Mouse (Mus musculus) cerebellum, adult 9-10 months (tissue): ENCODE results near the gene Ccdc82.

Experiments used
- DNase-seq: peaks from one replicate; pipeline ENCODE4 v3.0.0; 2022

The Ccdc82 gene

DNA sequence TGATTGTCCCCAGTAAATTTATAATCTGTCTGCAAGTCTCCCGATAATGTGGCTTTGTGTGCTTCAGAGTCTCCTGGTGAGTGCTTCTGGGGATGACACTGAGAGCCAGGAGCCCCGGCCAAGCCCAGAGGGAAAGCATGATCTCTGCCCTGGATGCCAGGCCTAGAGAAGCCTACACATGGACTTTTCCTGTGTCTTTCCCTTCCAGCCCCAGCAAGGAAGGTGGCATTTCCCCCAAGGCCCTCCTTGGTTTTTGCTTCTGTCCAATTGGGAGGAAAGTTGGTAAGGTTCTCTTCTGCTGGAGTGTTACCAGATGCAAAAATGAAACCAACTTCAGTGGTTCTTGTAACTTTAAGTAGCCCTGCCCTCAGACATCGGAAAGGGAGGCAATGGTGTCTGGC, 53.3 kb downstream of the Ccdc82 start:
- DNase-seq: no peak

GRCm38 (mm10) chr9:13300891-13301782, 54.4 kb downstream of the Ccdc82 start:
- DNase-seq: no peak

GRCm38 (mm10) chr9:13302183-13302825, 55.5 kb downstream of the Ccdc82 start:
- DNase-seq: no peak

- no peak for DNase-seq
Observed at GRCm38 (mm10) chr9:13303099-13303771, 56.5 kb downstream of the Ccdc82 start.

GRCm38 (mm10) chr9:13303976-13304375, 57.2 kb downstream of the Ccdc82 start:
- no peak for DNase-seq

DNA sequence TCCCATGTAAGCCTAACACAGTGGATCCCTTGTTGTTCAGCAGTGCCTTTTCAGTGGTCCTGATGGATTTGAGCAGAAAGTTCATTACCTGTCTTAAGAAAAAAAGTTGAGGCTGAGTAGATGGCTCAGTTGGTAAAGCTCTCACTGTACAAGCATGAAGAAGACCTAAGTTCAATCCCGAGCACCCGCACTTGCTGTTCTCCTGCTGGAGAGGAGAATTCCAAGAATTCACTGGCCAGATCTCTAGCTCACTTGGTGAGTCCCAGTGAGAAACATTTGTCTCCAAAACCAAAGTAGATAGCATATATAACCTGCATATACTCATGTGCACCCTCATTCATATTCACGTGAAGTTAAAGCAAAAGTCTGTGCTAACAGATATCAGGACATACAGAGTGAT, 59.7 kb downstream of the Ccdc82 start:
- DNase-seq: no peak

GRCm38 (mm10) chr9:13307226-13307625, 60.5 kb downstream of the Ccdc82 start:
- DNase-seq: no peak

- no peak for DNase-seq
Observed at GRCm38 (mm10) chr9:13308718-13309117, 62.0 kb downstream of the Ccdc82 start.

- DNase-seq: no peak
Observed at GRCm38 (mm10) chr9:13309807-13310206, 63.1 kb downstream of the Ccdc82 start.

DNA sequence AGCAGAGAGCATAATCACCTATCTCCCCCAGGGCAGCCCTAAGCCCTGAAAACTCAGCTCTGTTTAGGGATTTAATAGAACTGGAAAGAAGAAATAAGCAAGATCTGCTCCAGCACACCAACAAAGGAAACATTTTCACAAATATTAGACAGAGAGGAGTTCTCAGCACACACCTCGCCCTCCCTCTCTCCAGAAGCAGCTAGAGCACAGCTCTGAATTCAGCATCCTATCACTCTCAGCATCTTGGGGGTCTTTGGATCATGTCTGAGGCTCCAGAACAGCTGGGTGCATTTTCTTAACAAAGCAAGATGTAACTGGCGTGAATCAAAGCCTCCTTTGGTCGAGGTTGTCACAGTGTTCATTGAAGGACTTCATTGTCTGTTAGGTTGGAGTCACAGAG, 63.5 kb downstream of the Ccdc82 start:
- no peak for DNase-seq

DNA sequence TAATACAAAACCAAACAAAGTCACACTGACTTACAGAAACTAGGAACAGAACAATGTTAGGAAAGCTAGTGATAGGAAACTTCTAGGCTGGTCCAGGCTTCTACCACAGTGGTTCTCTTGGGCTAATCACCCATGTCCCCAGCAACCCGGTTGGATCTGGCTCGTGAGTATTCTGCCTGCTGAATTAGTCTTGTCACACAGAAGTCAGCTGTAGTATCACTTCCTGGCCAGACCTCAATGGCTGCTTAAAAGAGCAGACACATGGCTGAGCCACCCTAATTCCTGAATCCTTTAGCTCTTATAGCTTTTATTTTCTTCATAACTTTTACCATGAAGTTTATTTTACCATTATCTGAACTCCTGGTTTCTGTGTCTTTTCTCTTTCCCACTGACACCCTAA, 64.3 kb downstream of the Ccdc82 start:
- DNase-seq: no peak

GRCm38 (mm10) chr9:13313923-13314322, 67.2 kb downstream of the Ccdc82 start:
- no peak for DNase-seq

- no peak for DNase-seq
Observed at GRCm38 (mm10) chr9:13314577-13315004, 67.8 kb downstream of the Ccdc82 start.

DNA sequence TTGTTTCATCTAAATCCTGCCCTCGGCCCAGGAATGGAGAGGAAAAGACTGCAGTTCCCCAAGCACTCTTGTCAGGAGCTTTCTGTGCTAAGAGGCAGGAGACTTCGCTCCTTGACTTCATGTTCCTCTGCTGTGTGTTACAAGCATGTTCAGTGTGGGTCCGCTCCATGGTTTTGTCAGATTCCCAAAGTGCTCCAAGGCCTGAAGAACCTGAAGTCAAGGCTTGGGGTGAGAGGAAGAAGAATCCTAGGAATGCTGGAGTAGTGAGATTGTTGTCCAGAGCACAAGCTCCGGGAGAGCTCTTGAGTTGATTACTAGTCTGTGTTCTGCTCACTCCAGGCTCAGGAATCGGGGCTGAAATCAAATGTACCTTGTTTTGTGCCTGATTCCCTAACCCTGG, 68.6 kb downstream of the Ccdc82 start:
- DNase-seq: no peak

DNA sequence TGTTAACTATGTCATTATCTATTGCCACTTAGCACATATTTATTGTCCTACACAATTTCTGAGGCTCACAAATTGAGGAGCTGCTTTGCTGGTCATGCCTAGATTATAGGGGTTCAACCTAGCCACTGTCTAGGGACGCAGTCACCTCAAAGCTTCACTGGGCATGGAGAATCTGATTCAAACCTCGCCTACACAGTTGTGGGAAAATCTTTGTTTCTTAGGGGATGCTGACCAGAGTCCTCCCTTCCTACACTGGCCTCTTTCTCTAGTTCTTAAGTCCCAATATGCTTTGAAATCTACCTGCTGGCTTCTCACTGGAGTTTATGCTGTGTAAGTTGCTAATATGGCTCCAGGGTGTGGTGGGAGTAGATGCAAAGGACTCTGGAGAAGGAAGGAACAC, 72.8 kb downstream of the Ccdc82 start:
- DNase-seq: no peak

DNA sequence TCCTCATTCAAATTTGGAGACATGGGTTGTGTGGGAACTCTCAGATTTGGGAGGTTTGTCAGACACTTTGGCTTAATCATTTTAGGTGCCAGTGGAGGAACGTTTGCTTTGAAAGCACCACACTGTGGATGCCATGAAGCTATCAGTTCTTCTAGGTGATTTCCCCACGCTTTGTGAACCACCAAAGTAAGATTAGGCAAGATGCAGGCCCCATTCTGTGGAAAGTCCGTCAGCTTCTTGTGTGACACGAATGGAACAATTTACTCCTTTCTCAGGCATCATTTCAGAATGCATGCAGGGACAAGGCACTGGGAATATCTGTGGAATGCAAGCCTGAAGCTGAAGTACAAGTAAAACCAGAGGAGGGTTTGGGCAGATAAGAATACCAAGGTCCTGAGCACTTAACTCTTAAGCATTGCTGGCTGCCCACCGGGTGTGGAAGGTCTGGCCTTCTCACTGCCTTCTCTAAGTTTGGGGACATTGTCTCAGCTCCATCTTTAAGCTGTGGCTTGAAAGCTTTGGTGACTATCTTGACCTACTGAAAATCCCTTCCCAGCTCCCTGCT, 74.1 kb downstream of the Ccdc82 start:
- DNase-seq: no peak

DNA sequence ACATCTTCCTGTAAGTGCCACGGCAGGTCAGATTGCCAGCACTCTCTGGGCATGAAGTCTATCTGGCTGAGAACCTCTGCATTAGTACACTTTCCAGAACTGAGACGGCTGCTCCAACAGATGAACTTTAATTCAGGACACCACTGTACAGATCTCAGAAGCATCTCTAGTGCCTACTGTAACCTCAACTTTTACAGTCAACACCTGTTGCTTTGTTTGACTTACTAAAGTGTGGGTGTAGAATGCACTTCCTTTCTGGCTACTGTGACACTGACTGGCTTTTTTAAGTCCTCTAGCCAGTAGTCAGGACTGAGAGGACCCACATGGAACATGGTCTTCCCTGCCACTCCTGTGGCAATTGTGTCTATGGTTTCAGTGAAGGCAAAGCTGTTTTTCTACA, 76.3 kb downstream of the Ccdc82 start:
- no peak for DNase-seq

GRCm38 (mm10) chr9:13323612-13324011, 76.9 kb downstream of the Ccdc82 start:
- no peak for DNase-seq
